Mouse (Mus musculus) kidney, postnatal 4 days (tissue): ENCODE results near the gene Ap1s1.

ENCODE experiments used
- DNase-seq, 2 experiments: peaks; one replicate each; pipeline ENCODE4 v3.0.0; 2021; ENCODE audit warnings: mixed read lengths in 2 of 2

Gene Ap1s1

GRCm38 (mm10) chr5:137062601-137063000, 16.7 kb upstream of the Ap1s1 start:
- no peak for DNase-seq

- peak; percentile 74 to 77 for DNase-seq
These were observed 16.0 kb upstream of the Ap1s1 start for GRCm38 (mm10) chr5:137061809-137062481.

- DNase-seq, result no peak
These were observed 8.9 kb upstream of the Ap1s1 start for GRCm38 (mm10) chr5:137054873-137055272.

- no peak for DNase-seq
These were observed 8.4 kb upstream of the Ap1s1 start for GRCm38 (mm10) chr5:137054299-137054698.

GRCm38 (mm10) chr5:137051914-137052505, 6.1 kb upstream of the Ap1s1 start:
- no peak for DNase-seq

GRCm38 (mm10) chr5:137051125-137051524, 5.2 kb upstream of the Ap1s1 start:
- DNase-seq, result no peak

GRCm38 (mm10) chr5:137046991-137047390, 1.1 kb upstream of the Ap1s1 start:
- DNase-seq, result no peak

GRCm38 (mm10) chr5:137046324-137046718, 386 bp upstream of the Ap1s1 start:
- DNase-seq, result no peak

GRCm38 (mm10) chr5:137043997-137044396, 1.9 kb downstream of the Ap1s1 start:
- DNase-seq, result no peak

GRCm38 (mm10) chr5:137041442-137041841, 4.5 kb downstream of the Ap1s1 start:
- no peak for DNase-seq

- DNase-seq, result no peak
These were observed 6.5 kb downstream of the Ap1s1 start for GRCm38 (mm10) chr5:137039453-137039852.

- no peak for DNase-seq
These were observed 9.7 kb downstream of the Ap1s1 start for GRCm38 (mm10) chr5:137036211-137036610.

GRCm38 (mm10) chr5:137032641-137033074, 13.3 kb downstream of the Ap1s1 start:
- DNase-seq, result peak; percentile 96 to 97

- DNase-seq, result peak in 1 of 2 experiments; percentile 25
These were observed 13.9 kb downstream of the Ap1s1 start for GRCm38 (mm10) chr5:137032033-137032421.

GRCm38 (mm10) chr5:137031076-137032032, 14.6 kb downstream of the Ap1s1 start:
- peak; percentile 72 to 80 for DNase-seq

- no peak for DNase-seq
These were observed 15.5 kb downstream of the Ap1s1 start for GRCm38 (mm10) chr5:137030416-137030810.

- DNase-seq, result peak; percentile 99
These were observed 16.1 kb downstream of the Ap1s1 start for GRCm38 (mm10) chr5:137029643-137030415.

GRCm38 (mm10) chr5:137029273-137029585, 16.7 kb downstream of the Ap1s1 start:
- no peak for DNase-seq

- no peak for DNase-seq
These were observed 17.2 kb downstream of the Ap1s1 start for GRCm38 (mm10) chr5:137028561-137029272.

GRCm38 (mm10) chr5:137026092-137026491, 19.8 kb downstream of the Ap1s1 start, which contains the start of gene Vgf:
TSS of gene Vgf (plus strand) at chr5:137026392.
- no peak for DNase-seq

- peak; percentile 90 to 92 for DNase-seq
These were observed 20.8 kb downstream of the Ap1s1 start for GRCm38 (mm10) chr5:137025132-137025531.

- DNase-seq, result no peak
These were observed 21.6 kb downstream of the Ap1s1 start for GRCm38 (mm10) chr5:137024318-137024717.
